Mouse (Mus musculus) stomach, postnatal 0 days (tissue): ENCODE measurements around the gene Txnrd1.

Experiments used
- CTCF ChIP-seq: IDR thresholded peaks from 2 replicates; pipeline ENCODE4 v1.5.1; 2016; ENCODE audit warnings: antibody characterized with exemption, low read depth, mild to moderate bottlenecking, moderate library complexity
- EP300 ChIP-seq: optimal IDR thresholded peaks from 2 replicates; pipeline ENCODE3; 2016; ENCODE audit warnings: antibody characterized with exemption

DNA sequence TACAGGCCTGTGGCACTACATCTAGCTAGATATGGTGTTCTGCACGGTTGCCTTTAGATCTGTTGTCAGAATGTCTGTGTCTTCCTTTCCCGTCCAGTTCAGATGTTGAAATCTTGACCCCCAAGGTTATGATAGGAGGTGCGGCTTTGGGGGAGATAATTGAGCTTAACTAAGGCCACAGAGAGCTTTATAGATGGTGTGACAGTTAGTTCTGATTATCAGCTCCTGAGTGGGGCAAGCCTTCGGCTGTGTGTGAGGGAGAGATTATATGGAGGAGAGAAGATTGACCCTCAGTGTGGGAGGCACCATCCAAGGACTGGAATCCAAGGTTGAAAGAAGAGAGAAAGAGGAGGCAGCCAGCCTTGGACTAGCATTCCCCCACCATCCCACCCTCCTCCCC lies 79.5 kb downstream of the Txnrd1 start:
- TF ChIP-seq CTCF (no peak), EP300 (no peak)
